Mouse (Mus musculus): ENCODE measurements around the gene Gm8906.
"Not testable (repeated sequence)": the region's sequence is repeated elsewhere in the genome, so short reads cannot be mapped to it uniquely, and the experiment has no call there.

Gene Gm8906

GRCm38 (mm10) chr5:11502385-11502784, at the start of gene Gm8906:
Gene Gm8906, plus strand, starts transcription at chr5:11502685.
- DNase-seq (ENCODE audit: low read depth, low spot score), result not testable (repeated sequence)

Data from mesoderm, embryonic 11.5 days (tissue).